Mouse (Mus musculus) liver, embryonic 16.5 days (tissue): Measurements from ENCODE around the gene Net1. TPM values are rescaled to one million over a fixed set of nuclear protein-coding genes. Genes with fewer than 3 reads are reported as not detected.

Source experiments
- ATAC-seq: fragments of 200-750 bp; cut with Nextera tagmentation; 2 replicates; pipeline ENCODE4 v1.8.0; 2017; ENCODE audit warnings: low read depth, mild to moderate bottlenecking, moderate number of reproducible peaks, moderate library complexity
- H3K27ac ChIP-seq: fragments of 300-500 bp; sonication (generic); 2 replicates; pipeline ENCODE4 v1.5.1; 2014; ENCODE audit warnings: mild to moderate bottlenecking, low read length
- H3K27me3 ChIP-seq: fragments of 300-500 bp; sonication (generic); 2 replicates; pipeline ENCODE4 v1.6.1; 2014; ENCODE audit warnings: low read depth, low read length, mixed read lengths; ENCODE audit not compliant: control insufficient read depth, insufficient read depth
- H3K36me3 ChIP-seq: fragments of 300-500 bp; sonication (generic); 2 replicates; pipeline ENCODE4 v1.6.1; 2014; ENCODE audit warnings: mild to moderate bottlenecking; ENCODE audit not compliant: control insufficient read depth, insufficient read depth
- H3K4me1 ChIP-seq: fragments of 300-500 bp; sonication (generic); 2 replicates; pipeline ENCODE4 v1.6.1; 2014; ENCODE audit warnings: low read depth, low read length, mixed read lengths; ENCODE audit not compliant: control insufficient read depth
- H3K4me2 ChIP-seq: fragments of 300-500 bp; sonication (generic); 2 replicates; pipeline ENCODE4 v1.6.1; 2014; ENCODE audit warnings: low read depth, low read length, mixed read lengths
- H3K4me3 ChIP-seq: fragments of 300-500 bp; sonication (generic); 2 replicates; pipeline ENCODE4 v1.5.1; 2014; ENCODE audit warnings: low read depth, mild to moderate bottlenecking, low read length
- H3K9ac ChIP-seq: fragments of 300-500 bp; sonication (generic); 2 replicates; pipeline ENCODE4 v1.6.1; 2014; ENCODE audit warnings: low read depth, low read length
- H3K9me3 ChIP-seq: fragments of 300-500 bp; sonication (generic); replicated peaks from 2 replicates; pipeline ENCODE4 v1.6.1; 2016; ENCODE audit warnings: low read length; ENCODE audit not compliant: control insufficient read depth
- WGBS: fragments of 180-500 bp; shearing (Covaris S2); extraction: QIAGEN DNeasy Blood & Tissue Kit; methylation state at CpG from one replicate; pipeline ENCODE4 v1.1.7; 2014; ENCODE audit not compliant: insufficient replicate concordance; 5-methylcytosine and 5-hydroxymethylcytosine counted together
- polyA plus RNA-seq: library from polyadenylated mRNA; unstranded; fragments of >200 nt; fragmentation: Nextera tagmentation; extraction: Ambion mirVana; gene quantifications from 2 replicates; pipeline ENCODE4 v1.2.1, GENCODE M21; 2015

The Net1 gene
- polyA plus RNA-seq, 1 experiment from 2014 or later: 59.3 TPM

GRCm38 (mm10) chr13:3894549-3894948 lies 23.5 kb downstream of the Net1 start:
- ATAC-seq: no peak
- no peak overlapping the region for H3K4me2 ChIP-seq
- no peaks in the 10 kb centered on the region for H3K27me3 ChIP-seq
- peaks cover 24% of the 10 kb centered on the region for H3K4me1 ChIP-seq
- H3K27ac ChIP-seq: no peak overlapping the region
- no peak overlapping the region for H3K9ac ChIP-seq
- H3K9me3 ChIP-seq: no peaks in the 10 kb centered on the region
- peaks cover 4% of the 10 kb centered on the region; the same call in 1 of the 2 replicates for H3K36me3 ChIP-seq
- H3K4me3 ChIP-seq: no peak overlapping the region
- WGBS: 85% methylated on average over 8 of the region's 8 CpGs

- H3K27ac ChIP-seq: peak overlapping the region; percentile 79
- peak overlapping the region; percentile 83 for H3K9ac ChIP-seq
- peaks cover 7% of the 10 kb centered on the region for H3K36me3 ChIP-seq
- ATAC-seq: peak; percentile 96
- no peaks in the 10 kb centered on the region for H3K9me3 ChIP-seq
- H3K4me2 ChIP-seq: peak overlapping the region; percentile 64
- no peaks in the 10 kb centered on the region for H3K27me3 ChIP-seq
- H3K4me3 ChIP-seq: peak overlapping the region; percentile 84
- peaks cover 29% of the 10 kb centered on the region for H3K4me1 ChIP-seq
- 0% methylated on average over 35 of the region's 35 CpGs for WGBS
Observed at GRCm38 (mm10) chr13:3893126-3893734, 24.8 kb downstream of the Net1 start.

- H3K4me2 ChIP-seq: peak overlapping the region; percentile 64
- 5% methylated on average over 7 of the region's 7 CpGs for WGBS
- H3K27me3 ChIP-seq: no peaks in the 10 kb centered on the region
- H3K36me3 ChIP-seq: peaks cover 13% of the 10 kb centered on the region
- no peak for ATAC-seq
- peak overlapping the region; percentile 84 for H3K4me3 ChIP-seq
- H3K27ac ChIP-seq: peak overlapping the region; percentile 37; the same call in 1 of the 2 replicates
- H3K9ac ChIP-seq: peak overlapping the region; percentile 83
- peaks cover 29% of the 10 kb centered on the region for H3K4me1 ChIP-seq
- no peaks in the 10 kb centered on the region for H3K9me3 ChIP-seq
Observed at GRCm38 (mm10) chr13:3892601-3893000, 25.4 kb downstream of the Net1 start.

- Histone ChIP-seq H3K9ac (peak overlapping the region; percentile 83), H3K9me3 (no peaks in the 10 kb centered on the region), H3K4me2 (peak overlapping the region; percentile 64), H3K4me1 (peaks cover 26% of the 10 kb centered on the region), H3K27ac (peak overlapping the region; percentile 79), H3K27me3 (no peaks in the 10 kb centered on the region), H3K4me3 (peak overlapping the region; percentile 84), H3K36me3 (peaks cover 23% of the 10 kb centered on the region)
- WGBS: 48% methylated on average over 8 of the region's 8 CpGs
- peak; percentile 47 for ATAC-seq
Observed at GRCm38 (mm10) chr13:3891479-3892087, 26.4 kb downstream of the Net1 start.

- H3K27ac ChIP-seq: peak overlapping the region; percentile 16; the same call in 1 of the 2 replicates
- WGBS: 62% methylated on average over 8 of the region's 8 CpGs
- peaks cover 36% of the 10 kb centered on the region for H3K36me3 ChIP-seq
- H3K4me1 ChIP-seq: peaks cover 21% of the 10 kb centered on the region
- peak overlapping the region; percentile 64 for H3K4me2 ChIP-seq
- no peaks in the 10 kb centered on the region for H3K27me3 ChIP-seq
- 0 out of 2 replicates have a peak overlapping the region, but pooled peaks have one; percentile 1 for H3K9ac ChIP-seq
- H3K9me3 ChIP-seq: no peaks in the 10 kb centered on the region
- no peak for ATAC-seq
- H3K4me3 ChIP-seq: peak overlapping the region; percentile 33
Observed at GRCm38 (mm10) chr13:3890061-3890460, 28.0 kb downstream of the Net1 start.

- Histone ChIP-seq H3K9me3 (no peaks in the 10 kb centered on the region), H3K27ac (no peak overlapping the region), H3K36me3 (peaks cover 46% of the 10 kb centered on the region), H3K9ac (no peak overlapping the region), H3K4me2 (peak overlapping the region; percentile 8; the same call in 1 of the 2 replicates), H3K4me1 (peaks cover 15% of the 10 kb centered on the region), H3K27me3 (no peaks in the 10 kb centered on the region), H3K4me3 (no peak overlapping the region)
- ATAC-seq: no peak
- 84% methylated on average over 3 of the region's 3 CpGs for WGBS
Observed at GRCm38 (mm10) chr13:3889111-3889510, 28.9 kb downstream of the Net1 start.

- Histone ChIP-seq H3K4me2 (no peak overlapping the region), H3K9ac (no peak overlapping the region), H3K4me1 (peaks cover 9% of the 10 kb centered on the region), H3K27me3 (no peaks in the 10 kb centered on the region), H3K27ac (no peak overlapping the region), H3K36me3 (peaks cover 53% of the 10 kb centered on the region), H3K9me3 (no peaks in the 10 kb centered on the region), H3K4me3 (no peak overlapping the region)
- 83% methylated on average over 7 of the region's 7 CpGs for WGBS
- no peak for ATAC-seq
Observed at GRCm38 (mm10) chr13:3886663-3887062, 31.4 kb downstream of the Net1 start.

GRCm38 (mm10) chr13:3877679-3878220 lies 40.3 kb downstream of the Net1 start:
- Histone ChIP-seq H3K36me3 (peaks cover 22% of the 10 kb centered on the region; the same call in 1 of the 2 replicates), H3K9ac (no peak overlapping the region), H3K9me3 (no peaks in the 10 kb centered on the region), H3K27me3 (no peaks in the 10 kb centered on the region), H3K4me3 (no peak overlapping the region), H3K4me1 (peaks cover 11% of the 10 kb centered on the region), H3K27ac (no peak overlapping the region), H3K4me2 (no peak overlapping the region)
- no peak for ATAC-seq
- 62% methylated on average over 4 of the region's 4 CpGs for WGBS

GRCm38 (mm10) chr13:3877185-3877584 lies 40.8 kb downstream of the Net1 start:
- Histone ChIP-seq H3K4me3 (no peak overlapping the region), H3K9ac (no peak overlapping the region; the same call in 1 of the 2 replicates), H3K27me3 (no peaks in the 10 kb centered on the region), H3K36me3 (peaks cover 21% of the 10 kb centered on the region; the same call in 1 of the 2 replicates), H3K4me1 (peaks cover 17% of the 10 kb centered on the region), H3K27ac (no peak overlapping the region), H3K9me3 (no peaks in the 10 kb centered on the region), H3K4me2 (no peak overlapping the region)
- WGBS: 59% methylated on average over 6 of the region's 6 CpGs
- ATAC-seq: 0 out of 2 replicates have a peak, but pooled peaks have one; percentile 31
